Mouse (Mus musculus) gastrocnemius, postnatal 4 days (tissue): Measurements from ENCODE around the gene Prkab1. TPM values are rescaled to one million over a fixed set of nuclear protein-coding genes. Genes with fewer than 3 reads are reported as not detected.
A peak's percentile ranks its signal among the peaks of the same experiment; 100 is the strongest.

Experiments used
- DNase-seq, 2 experiments: peaks; one replicate each; pipeline ENCODE4 v3.0.0; 2021 to 2022; ENCODE audit warnings: low spot score in 2 of 2, mixed read lengths in 2 of 2
- long read RNA-seq, 2 experiments: library from polyadenylated mRNA; stranded (forward); transcript quantifications; one replicate each; pipeline ENCODE4 v2.0.0; 2021
- total RNA-seq, 2 experiments: library from RNA; stranded (reverse); gene quantifications; 2 replicates each; pipeline ENCODE4 v1.2.3; 2021

The Prkab1 gene
- total RNA-seq: 10 to 100 TPM; 29.8 to 31.1 TPM
- long read RNA-seq, experiment 1, transcript Prkab1-202 (8 exons, 2,026 nt): major isoform, 38 of 56 reads
- long read RNA-seq, experiment 1, transcript Prkab1-201 (7 exons, 2,089 nt): minor isoform, 14 of 56 reads
- long read RNA-seq, experiment 1, partial matches to known transcripts: 1 of 56 reads
- long read RNA-seq, experiment 1, other reads (novel, unspliced or antisense): 2 of 56 reads
- long read RNA-seq, experiment 2, transcript Prkab1-202 (8 exons, 2,026 nt): major isoform, 32 of 51 reads
- long read RNA-seq, experiment 2, transcript Prkab1-201 (7 exons, 2,089 nt): minor isoform, 14 of 51 reads
- long read RNA-seq, experiment 2, partial matches to known transcripts: 1 of 51 reads
- long read RNA-seq, experiment 2, other reads (novel, unspliced or antisense): 3 of 51 reads

GRCm38 (mm10) chr5:116024327-116024739 is at the start of gene Prkab1:
TSS of gene Prkab1 (minus strand) at chr5:116024508.
- peak; percentile 85 to 93 for DNase-seq

- DNase-seq: no peak
Measured at GRCm38 (mm10) chr5:116069618-116070017, 45.3 kb upstream of the Prkab1 start.

DNA sequence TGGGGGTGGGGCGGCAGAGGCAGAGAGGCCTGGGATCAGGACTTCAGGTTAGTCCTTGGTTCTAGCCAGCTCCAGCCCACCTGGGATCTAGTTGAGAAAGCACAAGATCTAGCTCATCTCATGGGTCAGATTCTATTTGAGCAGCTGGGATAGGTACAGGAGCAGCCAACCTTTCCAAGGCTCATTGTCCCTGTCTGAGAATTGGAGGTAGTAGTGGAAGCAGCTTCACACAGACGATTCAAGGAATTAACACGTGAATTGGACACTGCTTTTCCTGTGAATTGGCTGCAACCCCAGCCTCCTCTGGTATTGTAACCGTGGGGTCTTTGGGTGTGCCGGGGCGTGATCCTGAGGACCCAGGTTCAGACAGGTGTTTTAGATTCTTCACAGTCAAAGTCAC is 28.5 kb upstream of the Prkab1 start:
- DNase-seq: no peak

DNA sequence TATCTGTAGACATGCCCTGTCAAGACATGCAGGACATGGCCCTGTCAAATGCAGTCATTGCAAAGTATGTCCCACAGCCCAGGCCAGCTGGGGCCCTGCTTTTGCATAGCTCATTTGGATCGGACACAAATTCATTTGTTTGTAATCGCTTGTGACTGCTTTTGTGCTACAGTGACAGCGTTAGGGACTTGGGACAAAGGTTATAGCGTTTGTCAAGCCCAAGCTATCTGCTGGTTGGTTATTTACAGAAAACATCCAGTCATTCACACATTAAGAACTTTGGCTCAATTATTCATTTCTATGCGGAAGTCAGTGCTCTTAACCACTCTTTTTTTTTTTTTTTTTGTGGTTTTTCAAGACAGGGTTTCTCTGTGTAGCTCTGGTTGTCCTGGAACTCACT is 27.9 kb upstream of the Prkab1 start:
- DNase-seq: no peak

GRCm38 (mm10) chr5:116049821-116050220 is 25.5 kb upstream of the Prkab1 start:
- DNase-seq: no peak

GRCm38 (mm10) chr5:116048321-116048720 is 24.0 kb upstream of the Prkab1 start:
- DNase-seq: no peak

GRCm38 (mm10) chr5:116046246-116046645 is 21.9 kb upstream of the Prkab1 start:
- no peak for DNase-seq

DNA sequence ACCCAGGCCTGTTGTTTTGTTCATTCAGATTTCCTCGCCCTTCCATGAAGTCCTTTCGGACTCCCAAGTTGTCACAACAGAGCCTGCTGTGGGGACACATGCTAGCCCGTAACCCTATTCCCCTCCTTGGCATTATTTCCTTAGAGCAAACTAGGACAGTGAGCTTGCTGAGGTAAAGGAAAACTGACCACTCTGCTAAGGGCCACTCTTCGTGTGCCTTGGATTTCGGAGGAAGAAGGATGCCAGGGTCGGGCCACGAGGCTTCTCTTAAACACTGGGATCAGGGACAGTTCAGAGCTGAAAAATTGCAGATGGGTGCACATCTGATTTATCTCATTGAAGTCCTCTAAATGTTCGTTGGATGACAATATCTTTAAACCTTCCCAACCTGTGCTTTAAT is 21.3 kb upstream of the Prkab1 start:
- no peak for DNase-seq

DNA sequence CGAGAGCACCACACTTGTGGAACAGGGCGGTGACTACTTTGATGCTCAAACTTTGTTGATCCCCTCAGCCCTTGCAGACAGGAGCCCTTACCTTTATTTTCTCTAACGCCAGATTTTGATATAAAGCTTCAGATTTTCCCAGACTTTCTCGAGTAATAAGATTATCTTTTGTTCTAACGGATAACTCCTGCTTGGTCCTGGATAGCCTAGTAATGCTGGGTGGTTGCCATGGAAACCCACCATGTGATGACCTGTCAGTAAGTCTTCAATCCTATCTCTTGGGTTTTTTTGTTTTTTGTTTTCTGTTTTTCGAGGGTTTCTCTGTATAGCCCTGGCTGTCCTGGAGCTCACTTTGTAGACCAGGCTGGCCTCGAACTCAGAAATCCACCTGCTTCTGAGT is 17.9 kb upstream of the Prkab1 start:
- no peak for DNase-seq

GRCm38 (mm10) chr5:116039706-116040105 is 15.4 kb upstream of the Prkab1 start:
- no peak for DNase-seq

DNA sequence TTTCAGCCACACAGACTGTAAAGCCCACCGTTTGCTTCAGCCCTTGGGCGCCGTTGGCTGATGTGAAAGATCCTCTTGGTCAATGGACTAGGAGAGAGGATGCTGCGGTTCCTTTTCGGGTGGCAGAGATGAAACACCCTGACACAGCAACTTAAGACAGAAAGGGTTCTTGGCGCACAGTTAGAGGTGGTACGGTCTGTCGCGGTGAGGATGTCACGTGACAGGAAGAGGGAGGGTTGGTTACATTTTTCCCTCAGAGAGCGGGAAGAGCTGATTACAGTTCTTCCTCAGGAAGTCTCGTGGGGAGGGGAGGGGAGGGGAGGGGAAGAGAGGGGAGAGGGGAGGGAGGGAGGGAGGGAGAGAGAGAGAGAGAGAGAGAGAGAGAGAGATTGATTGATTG is 13.4 kb upstream of the Prkab1 start:
- no peak for DNase-seq

- peak in 1 of 2 experiments; percentile 43 for DNase-seq
Measured at GRCm38 (mm10) chr5:116036465-116036864, 12.2 kb upstream of the Prkab1 start.

DNA sequence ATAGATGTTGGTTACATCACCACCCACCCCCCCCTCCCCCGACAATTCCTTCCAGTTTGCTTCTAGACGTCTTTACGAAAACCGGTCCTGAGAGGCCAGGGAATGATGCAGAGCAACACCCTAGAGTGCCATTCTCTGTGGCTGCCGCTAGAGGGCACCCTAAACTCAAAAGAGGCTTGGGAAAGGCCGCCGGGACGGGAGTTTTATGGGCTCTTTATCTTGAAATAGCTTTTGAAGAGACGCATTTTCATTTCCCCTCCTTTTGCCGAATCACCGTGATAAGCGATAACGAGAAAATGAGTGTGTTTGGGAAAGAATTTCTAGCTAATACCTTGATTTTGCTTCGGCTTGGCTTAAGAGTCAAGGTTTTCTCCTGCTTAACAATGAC is 6.9 kb upstream of the Prkab1 start:
- DNase-seq: peak; percentile 62 to 74

- DNase-seq: no peak
Measured at GRCm38 (mm10) chr5:116030566-116031189, 6.4 kb upstream of the Prkab1 start.

DNA sequence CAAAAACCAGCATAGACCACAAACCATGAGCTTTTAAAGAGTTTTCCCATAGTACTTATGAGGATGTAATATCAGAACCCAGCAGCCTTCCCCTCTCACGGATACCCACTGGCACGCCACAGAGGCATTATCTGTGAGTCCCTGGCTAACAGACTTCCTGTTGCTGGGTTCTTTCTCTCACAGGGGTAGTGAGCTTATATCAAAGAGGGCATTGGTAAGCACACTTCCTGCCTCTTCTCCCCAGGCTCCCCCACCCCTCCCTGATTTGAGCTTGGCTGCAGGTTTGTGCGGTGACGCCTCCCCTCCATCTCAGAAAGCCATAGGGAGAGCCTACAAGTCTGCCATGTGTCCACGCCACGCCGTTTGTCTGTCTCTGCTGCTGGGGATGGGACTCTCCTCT is 4.8 kb upstream of the Prkab1 start:
- DNase-seq: no peak

DNA sequence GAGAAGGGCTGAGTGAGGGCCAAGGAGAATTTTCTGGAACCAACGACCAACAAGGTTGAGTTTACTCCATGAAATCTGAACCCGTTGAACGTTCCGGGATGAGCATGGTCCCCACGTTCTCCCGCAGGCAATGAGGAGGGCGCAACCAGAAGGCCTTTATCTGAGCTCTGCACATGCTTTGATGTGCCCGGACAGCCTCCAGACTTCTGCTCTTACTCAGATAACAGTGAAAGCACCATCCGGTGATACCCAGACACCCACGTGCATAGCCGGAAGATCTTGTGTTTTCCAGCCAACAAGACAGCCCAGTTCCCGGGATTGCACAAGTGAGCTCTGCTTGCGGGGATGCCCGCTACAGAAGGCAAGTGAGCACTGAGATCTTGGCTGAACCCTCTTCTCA is 2.3 kb upstream of the Prkab1 start:
- DNase-seq: no peak

- no peak for DNase-seq
Measured at GRCm38 (mm10) chr5:116026107-116026506, 1.8 kb upstream of the Prkab1 start.

DNA sequence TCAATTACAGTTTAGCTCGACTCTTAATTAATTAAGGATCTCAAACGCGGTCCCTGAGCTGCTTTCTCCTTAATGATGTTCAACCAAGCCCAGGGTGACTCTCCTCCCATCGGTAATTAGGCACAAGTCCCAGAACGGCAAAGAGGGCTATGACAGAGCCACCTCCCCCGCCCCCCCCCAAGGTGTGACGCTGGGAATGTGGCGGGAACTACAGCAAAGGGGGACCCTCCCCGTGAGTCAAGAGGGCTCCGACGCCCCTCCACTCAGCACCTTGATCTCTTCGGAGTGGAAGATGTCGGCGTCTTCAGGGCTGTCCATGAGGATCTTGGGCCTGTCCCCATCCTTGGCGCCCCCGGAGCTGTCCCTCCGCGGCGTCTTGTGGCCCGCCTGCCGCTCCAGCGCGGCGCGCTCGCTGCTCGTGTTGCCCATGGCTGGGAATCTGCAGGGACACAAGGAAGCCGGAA is 455 bp downstream of the Prkab1 start:
- DNase-seq: no peak

DNA sequence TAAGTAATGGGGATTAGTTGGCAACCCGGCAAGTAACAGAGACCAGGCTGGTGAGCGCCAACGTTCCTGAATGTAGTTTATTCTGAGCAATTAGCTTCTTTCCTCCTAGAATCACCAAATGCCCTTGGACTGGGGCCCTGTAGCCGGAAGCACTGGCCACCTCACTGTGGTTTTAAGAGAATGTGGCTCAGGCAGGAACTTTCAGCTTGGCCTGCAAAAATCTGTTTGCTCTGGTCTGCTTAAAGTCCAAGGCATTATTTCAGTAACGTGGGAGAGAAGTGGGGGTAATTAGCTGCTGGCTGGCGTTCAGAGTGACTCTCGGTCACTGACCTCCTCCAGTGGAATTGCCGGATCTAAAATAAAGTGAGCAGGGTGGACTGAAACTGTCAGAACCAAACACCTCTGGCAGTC is 1.1 kb downstream of the Prkab1 start:
- no peak for DNase-seq

GRCm38 (mm10) chr5:116022658-116023200 is 1.6 kb downstream of the Prkab1 start:
- no peak for DNase-seq

DNA sequence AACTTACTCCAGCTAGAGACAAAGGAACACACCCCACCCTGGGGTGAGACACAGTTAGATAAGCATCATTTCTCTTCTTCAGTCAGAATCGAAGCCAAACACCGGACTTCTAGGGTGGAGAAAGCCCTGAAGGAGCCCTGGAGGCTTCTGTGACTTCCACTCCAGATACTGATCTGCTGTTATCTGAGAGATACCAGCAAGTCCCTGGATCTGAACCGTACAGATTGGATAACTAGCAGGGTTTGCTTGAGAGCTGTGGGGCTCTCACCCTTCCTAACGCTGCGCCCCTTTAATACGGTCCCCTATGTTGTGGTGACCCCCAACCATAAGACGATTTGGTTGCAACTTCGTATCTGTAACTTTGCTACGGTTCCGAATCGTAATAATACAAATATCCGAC is 2.2 kb downstream of the Prkab1 start:
- no peak for DNase-seq

DNA sequence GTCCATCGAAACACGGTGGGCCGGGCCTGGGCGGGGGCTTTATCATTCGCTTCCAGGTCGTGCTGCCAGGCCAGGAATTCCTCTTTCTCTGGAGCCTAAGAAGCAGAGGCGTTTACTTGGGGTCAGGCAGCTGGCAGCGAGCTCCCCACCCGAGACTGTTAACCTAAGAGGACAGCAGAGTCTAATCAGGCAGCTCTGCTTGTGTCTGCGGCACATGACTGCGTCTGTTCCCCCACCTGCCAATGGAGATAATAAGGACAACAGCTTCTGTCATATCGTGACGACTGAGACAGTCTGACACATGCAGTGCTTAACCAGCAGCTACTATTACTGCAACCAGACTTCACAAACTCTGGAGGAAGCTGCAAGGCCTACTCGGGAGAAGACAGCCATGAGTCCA is 2.8 kb downstream of the Prkab1 start:
- DNase-seq: no peak
